Mouse (Mus musculus) olfactory bulb, adult 2 months (tissue): ENCODE data around the gene Klc4.

Source experiments
- CTCF ChIP-seq: fragments of 200-500 bp; IDR thresholded peaks from 2 replicates; pipeline ENCODE4 v1.5.1; 2012; ENCODE audit warnings: low read depth, mild to moderate bottlenecking, low read length, moderate library complexity; ENCODE audit not compliant: insufficient read depth
- POLR2A ChIP-seq: fragments of 200-500 bp; IDR thresholded peaks from 2 replicates; pipeline ENCODE4 v1.6.1; 2012; ENCODE audit warnings: mild to moderate bottlenecking, low read depth, low read length, moderate library complexity; ENCODE audit not compliant: insufficient read depth

GRCm38 (mm10) chr17:46611316-46611715 lies 34.5 kb downstream of the Klc4 start:
- TF ChIP-seq CTCF (no peak), POLR2A (no peak)
